Comparison of ENCODE assay signal across 8 mouse cellular contexts in genomic region chr19:36348161-36348800, GRCm38 (mm10). TPM values are rescaled to one million over a fixed set of nuclear protein-coding genes. Genes with fewer than 3 reads are reported as not detected.
DNase-seq lines count a peak whose midpoint lies in the region; ATAC-seq lines count a peak whose summit lies in the region.

Gene Pcgf5, plus strand, starts transcription at chr19:36348309.

- H3K27ac ChIP-seq in forebrain, embryonic 13.5 days = peak within 1 kb of the TSS; percentile 51
- H3K27ac ChIP-seq in liver, embryonic 16.5 days (ENCODE audit: low read length) = no peak within 1 kb of the TSS; the same call in 1 of the 2 replicates
- no peak within 1 kb of the TSS for H3K27ac ChIP-seq in neural tube, embryonic 11.5 days (ENCODE audit: low read depth, low read length)
- H3K27ac ChIP-seq in stomach, embryonic 15.5 days = peak within 1 kb of the TSS; percentile 21; the same call in 1 of the 2 replicates

- H3K4me2 ChIP-seq in forebrain, embryonic 13.5 days = peak within 1 kb of the TSS; percentile 98
- H3K4me2 ChIP-seq in liver, embryonic 16.5 days (ENCODE audit: low read depth, low read length) = peak within 1 kb of the TSS; percentile 87
- H3K4me2 ChIP-seq in neural tube, embryonic 11.5 days (ENCODE audit: low read depth) = peak within 1 kb of the TSS; percentile 100
- H3K4me2 ChIP-seq in stomach, embryonic 15.5 days = peak within 1 kb of the TSS; percentile 100

- DNase-seq in CD4-positive helper T cell, adult 2 months (ENCODE audit: low read depth, low spot score) = peak; percentile 83
- peak; percentile 50 for DNase-seq in c-Kit-positive CD71-negative TER-119-negative erythroid progenitor cells, embryonic 14.5 days (ENCODE audit: low read depth)
- peak; percentile 84 to 89 for DNase-seq in heart, postnatal 10 days
- DNase-seq in kidney, postnatal 4 days = peak; percentile 57 to 77
- peak; percentile 67 for DNase-seq in neural tube, embryonic 11.5 days (ENCODE audit: low spot score)

- peak within 1 kb of the TSS; percentile 74 for H3K9ac ChIP-seq in forebrain, embryonic 13.5 days
- peak within 1 kb of the TSS; percentile 50 for H3K9ac ChIP-seq in liver, embryonic 16.5 days (ENCODE audit: low read depth, low read length)
- peak within 1 kb of the TSS; percentile 45 for H3K9ac ChIP-seq in neural tube, embryonic 11.5 days (ENCODE audit: low read length)
- peak within 1 kb of the TSS; percentile 50 for H3K9ac ChIP-seq in stomach, embryonic 15.5 days

- no peaks in the 10 kb centered on the region for H3K9me3 ChIP-seq in forebrain, embryonic 13.5 days (replicated peaks)
- no peaks in the 10 kb centered on the region for H3K9me3 ChIP-seq in liver, embryonic 16.5 days (replicated peaks; ENCODE audit: control insufficient read depth, low read length)
- H3K9me3 ChIP-seq in neural tube, embryonic 11.5 days (ENCODE audit: control insufficient read depth, low read length) = no peaks in the 10 kb centered on the region
- no peaks in the 10 kb centered on the region for H3K9me3 ChIP-seq in stomach, embryonic 15.5 days

- intact Hi-C loops in heart, postnatal 10 days (cut with DNase I) = loop anchor here (2.0 to 5.0 kb wide), 4 partner anchors 64 to 165 kb away; no protein-coding TSS in a partner anchor

- no peaks in the 10 kb centered on the region for H3K36me3 ChIP-seq in forebrain, embryonic 13.5 days (ENCODE audit: poor library complexity, severe bottlenecking)
- H3K36me3 ChIP-seq in liver, embryonic 16.5 days (ENCODE audit: control insufficient read depth, insufficient read depth) = no peaks in the 10 kb centered on the region
- H3K36me3 ChIP-seq in neural tube, embryonic 11.5 days (ENCODE audit: control insufficient read depth, insufficient read depth, low read length) = no peaks in the 10 kb centered on the region
- no peaks in the 10 kb centered on the region for H3K36me3 ChIP-seq in stomach, embryonic 15.5 days

- peaks cover 34% of the 10 kb centered on the region for H3K27me3 ChIP-seq in forebrain, embryonic 13.5 days
- H3K27me3 ChIP-seq in liver, embryonic 16.5 days (ENCODE audit: control insufficient read depth, insufficient read depth, low read depth, low read length) = peaks cover 45% of the 10 kb centered on the region
- peaks cover 39% of the 10 kb centered on the region for H3K27me3 ChIP-seq in neural tube, embryonic 11.5 days (ENCODE audit: control insufficient read depth, insufficient read depth, low read length)
- H3K27me3 ChIP-seq in stomach, embryonic 15.5 days (replicated peaks) = peaks cover 35% of the 10 kb centered on the region

- peak within 1 kb of the TSS; percentile 81 for H3K4me3 ChIP-seq in forebrain, embryonic 13.5 days
- peak within 1 kb of the TSS; percentile 67 for H3K4me3 ChIP-seq in liver, embryonic 16.5 days (ENCODE audit: low read depth, low read length)
- peak within 1 kb of the TSS; percentile 73 for H3K4me3 ChIP-seq in neural tube, embryonic 11.5 days (ENCODE audit: low read depth, low read length)
- peak within 1 kb of the TSS; percentile 75 for H3K4me3 ChIP-seq in stomach, embryonic 15.5 days (replicated peaks)

- under 1% methylated on average over 60 of the region's 92 CpGs for WGBS in forebrain, embryonic 13.5 days
- under 1% methylated on average over 77 of the region's 92 CpGs for WGBS in liver, embryonic 16.5 days (ENCODE audit: insufficient replicate concordance)
- under 1% methylated on average over 47 of the region's 92 CpGs for WGBS in neural tube, embryonic 11.5 days
- under 1% methylated on average over 77 of the region's 92 CpGs for WGBS in stomach, embryonic 15.5 days

- ATAC-seq in forebrain, embryonic 13.5 days = peak; percentile 85
- peak; percentile 47 for ATAC-seq in liver, embryonic 16.5 days (ENCODE audit: low read depth)
- peak; percentile 76 for ATAC-seq in neural tube, embryonic 11.5 days (ENCODE audit: insufficient read depth, low FRiP score, low TSS enrichment)
- ATAC-seq in stomach, embryonic 15.5 days (ENCODE audit: insufficient read depth, low FRiP score, low read depth) = peak; percentile 72

- peaks cover 17% of the 10 kb centered on the region for H3K4me1 ChIP-seq in forebrain, embryonic 13.5 days
- no peaks in the 10 kb centered on the region for H3K4me1 ChIP-seq in liver, embryonic 16.5 days (ENCODE audit: control insufficient read depth, low read depth, low read length)
- H3K4me1 ChIP-seq in neural tube, embryonic 11.5 days (ENCODE audit: control insufficient read depth, insufficient read depth, low read length) = 0 out of 2 replicates have a peak, but pooled peaks cover 3% of the 10 kb centered on the region
- peaks cover 5% of the 10 kb centered on the region; the same call in 1 of the 2 replicates for H3K4me1 ChIP-seq in stomach, embryonic 15.5 days

RNA-seq across cellular contexts. Expression of gene Pcgf5, which starts in this region (rescaled TPM):
- polyA plus RNA-seq in forebrain, embryonic 13.5 days (2015; fragmentation: Nextera tagmentation; extraction: Ambion mirVana) = 23.0 and 25.2 TPM in 2 replicates
- total RNA-seq in heart, postnatal 10 days (2021) = 10 to 100 TPM; 42.1 to 57.2 TPM
- polyA plus RNA-seq in liver, embryonic 16.5 days (2015; fragmentation: Nextera tagmentation; extraction: Ambion mirVana) = 16.6 and 20.2 TPM in 2 replicates
- 8.1 and 9.4 TPM in 2 replicates for polyA plus RNA-seq in neural tube, embryonic 11.5 days (2014; fragmentation: Nextera tagmentation; extraction: Ambion mirVana)
- 18.0 and 19.9 TPM in 2 replicates for polyA plus RNA-seq in stomach, embryonic 15.5 days (2015; fragmentation: Nextera tagmentation; extraction: Ambion mirVana)

Comparison
In these comparisons a context has a peak if more than half of its experiments do, and no peak if none do; other contexts are left out.
1. H3K27ac ChIP-seq: peak in forebrain, embryonic 13.5 days (single experiment) and stomach, embryonic 15.5 days (single experiment); none in liver, embryonic 16.5 days (single experiment) and neural tube, embryonic 11.5 days (single experiment).
2. Peak in every context shown above with its lines, with median percentiles within 50 percentile points of each other: DNase-seq, ATAC-seq, H3K4me2 ChIP-seq, H3K4me3 ChIP-seq and H3K9ac ChIP-seq.